Mouse (Mus musculus): ENCODE measurements around the gene Grap. TPM values are rescaled to one million over a fixed set of nuclear protein-coding genes. Genes with fewer than 3 reads are reported as not detected.

Grap gene
- polyA plus RNA-seq, 1 experiment from 2014 or later: 4.7 TPM

GRCm38 (mm10) chr11:61650470-61651265 is 2.4 kb upstream of the Grap start:
- no peak overlapping the region for H3K9ac ChIP-seq (replicated peaks; ENCODE audit: low read depth, low read length)
- H3K27ac ChIP-seq (ENCODE audit: low read depth, low read length): no peak overlapping the region
- H3K36me3 ChIP-seq (ENCODE audit: control insufficient read depth, insufficient read depth, low read length): no peaks in the 10 kb centered on the region
- WGBS: 86% methylated on average over 9 of the region's 9 CpGs
- no peak overlapping the region for H3K4me2 ChIP-seq (ENCODE audit: low read depth, low read length)
- no peaks in the 10 kb centered on the region for H3K27me3 ChIP-seq (ENCODE audit: control insufficient read depth, insufficient read depth, low read length)
- no peak for ATAC-seq (ENCODE audit: low read depth)
- no peaks in the 10 kb centered on the region for H3K9me3 ChIP-seq (ENCODE audit: control insufficient read depth, low read length)
- H3K4me1 ChIP-seq (ENCODE audit: control insufficient read depth, insufficient read depth, low read length): no peaks in the 10 kb centered on the region
- H3K4me3 ChIP-seq (ENCODE audit: low read depth, low read length): no peak overlapping the region

GRCm38 (mm10) chr11:61652216-61652615 is 849 bp upstream of the Grap start:
- H3K27me3 ChIP-seq (ENCODE audit: control insufficient read depth, insufficient read depth, low read length): no peaks in the 10 kb centered on the region
- no peaks in the 10 kb centered on the region for H3K4me1 ChIP-seq (ENCODE audit: control insufficient read depth, insufficient read depth, low read length)
- H3K9me3 ChIP-seq (ENCODE audit: control insufficient read depth, low read length): no peaks in the 10 kb centered on the region
- H3K9ac ChIP-seq (replicated peaks; ENCODE audit: low read depth, low read length): no peak overlapping the region
- no peak overlapping the region for H3K4me3 ChIP-seq (ENCODE audit: low read depth, low read length)
- no peak for ATAC-seq (ENCODE audit: low read depth)
- WGBS: 91% methylated on average over 5 of the region's 5 CpGs
- no peaks in the 10 kb centered on the region for H3K36me3 ChIP-seq (ENCODE audit: control insufficient read depth, insufficient read depth, low read length)
- H3K27ac ChIP-seq (ENCODE audit: low read depth, low read length): no peak overlapping the region
- H3K4me2 ChIP-seq (ENCODE audit: low read depth, low read length): no peak overlapping the region

GRCm38 (mm10) chr11:61653568-61653967 is 503 bp downstream of the Grap start:
- 77% methylated on average over 2 of the region's 2 CpGs for WGBS
- Histone ChIP-seq H3K36me3 (ENCODE audit: control insufficient read depth, insufficient read depth, low read length) (no peaks in the 10 kb centered on the region), H3K4me2 (ENCODE audit: low read depth, low read length) (no peak overlapping the region), H3K9ac (replicated peaks; ENCODE audit: low read depth, low read length) (no peak overlapping the region), H3K4me3 (ENCODE audit: low read depth, low read length) (no peak overlapping the region), H3K9me3 (ENCODE audit: control insufficient read depth, low read length) (no peaks in the 10 kb centered on the region), H3K27ac (ENCODE audit: low read depth, low read length) (no peak overlapping the region), H3K27me3 (ENCODE audit: control insufficient read depth, insufficient read depth, low read length) (no peaks in the 10 kb centered on the region), H3K4me1 (ENCODE audit: control insufficient read depth, insufficient read depth, low read length) (no peaks in the 10 kb centered on the region)
- ATAC-seq (ENCODE audit: low read depth): no peak

- no peak overlapping the region for H3K4me3 ChIP-seq (ENCODE audit: low read depth, low read length)
- H3K27ac ChIP-seq (ENCODE audit: low read depth, low read length): no peak overlapping the region
- no peak overlapping the region for H3K9ac ChIP-seq (replicated peaks; ENCODE audit: low read depth, low read length)
- no peak for ATAC-seq (ENCODE audit: low read depth)
- no peak overlapping the region for H3K4me2 ChIP-seq (ENCODE audit: low read depth, low read length)
- H3K9me3 ChIP-seq (ENCODE audit: control insufficient read depth, low read length): no peaks in the 10 kb centered on the region
- H3K36me3 ChIP-seq (ENCODE audit: control insufficient read depth, insufficient read depth, low read length): no peaks in the 10 kb centered on the region
- 94% methylated on average over 4 of the region's 4 CpGs for WGBS
- no peaks in the 10 kb centered on the region for H3K4me1 ChIP-seq (ENCODE audit: control insufficient read depth, insufficient read depth, low read length)
- no peaks in the 10 kb centered on the region for H3K27me3 ChIP-seq (ENCODE audit: control insufficient read depth, insufficient read depth, low read length)
Measured at GRCm38 (mm10) chr11:61654786-61655311, 1.8 kb downstream of the Grap start.

GRCm38 (mm10) chr11:61655649-61656048 is 2.6 kb downstream of the Grap start:
- H3K9ac ChIP-seq (replicated peaks; ENCODE audit: low read depth, low read length): no peak overlapping the region
- no peaks in the 10 kb centered on the region for H3K4me1 ChIP-seq (ENCODE audit: control insufficient read depth, insufficient read depth, low read length)
- H3K4me3 ChIP-seq (ENCODE audit: low read depth, low read length): no peak overlapping the region
- H3K27ac ChIP-seq (ENCODE audit: low read depth, low read length): no peak overlapping the region
- no peaks in the 10 kb centered on the region for H3K9me3 ChIP-seq (ENCODE audit: control insufficient read depth, low read length)
- H3K27me3 ChIP-seq (ENCODE audit: control insufficient read depth, insufficient read depth, low read length): no peaks in the 10 kb centered on the region
- WGBS: 48% methylated on average over 4 of the region's 4 CpGs
- no peak overlapping the region for H3K4me2 ChIP-seq (ENCODE audit: low read depth, low read length)
- no peak for ATAC-seq (ENCODE audit: low read depth)
- no peaks in the 10 kb centered on the region for H3K36me3 ChIP-seq (ENCODE audit: control insufficient read depth, insufficient read depth, low read length)

GRCm38 (mm10) chr11:61656148-61656850 is 3.2 kb downstream of the Grap start:
- no peak for ATAC-seq (ENCODE audit: low read depth)
- H3K4me2 ChIP-seq (ENCODE audit: low read depth, low read length): no peak overlapping the region
- H3K27ac ChIP-seq (ENCODE audit: low read depth, low read length): no peak overlapping the region
- no peaks in the 10 kb centered on the region for H3K27me3 ChIP-seq (ENCODE audit: control insufficient read depth, insufficient read depth, low read length)
- H3K4me3 ChIP-seq (ENCODE audit: low read depth, low read length): no peak overlapping the region
- H3K36me3 ChIP-seq (ENCODE audit: control insufficient read depth, insufficient read depth, low read length): no peaks in the 10 kb centered on the region
- no peaks in the 10 kb centered on the region for H3K4me1 ChIP-seq (ENCODE audit: control insufficient read depth, insufficient read depth, low read length)
- WGBS: 80% methylated on average over 6 of the region's 6 CpGs
- no peak overlapping the region for H3K9ac ChIP-seq (replicated peaks; ENCODE audit: low read depth, low read length)
- no peaks in the 10 kb centered on the region for H3K9me3 ChIP-seq (ENCODE audit: control insufficient read depth, low read length)

- Histone ChIP-seq H3K4me3 (ENCODE audit: low read depth, low read length) (no peak overlapping the region), H3K4me1 (ENCODE audit: control insufficient read depth, insufficient read depth, low read length) (no peaks in the 10 kb centered on the region), H3K27me3 (ENCODE audit: control insufficient read depth, insufficient read depth, low read length) (no peaks in the 10 kb centered on the region), H3K9ac (replicated peaks; ENCODE audit: low read depth, low read length) (no peak overlapping the region), H3K4me2 (ENCODE audit: low read depth, low read length) (no peak overlapping the region), H3K36me3 (ENCODE audit: control insufficient read depth, insufficient read depth, low read length) (no peaks in the 10 kb centered on the region), H3K9me3 (ENCODE audit: control insufficient read depth, low read length) (no peaks in the 10 kb centered on the region), H3K27ac (ENCODE audit: low read depth, low read length) (no peak overlapping the region)
- no peak for ATAC-seq (ENCODE audit: low read depth)
- 83% methylated on average over 2 of the region's 2 CpGs for WGBS
Measured at GRCm38 (mm10) chr11:61657432-61657831, 4.4 kb downstream of the Grap start.

- Histone ChIP-seq H3K9me3 (ENCODE audit: control insufficient read depth, low read length) (no peaks in the 10 kb centered on the region), H3K4me1 (ENCODE audit: control insufficient read depth, insufficient read depth, low read length) (no peaks in the 10 kb centered on the region), H3K4me2 (ENCODE audit: low read depth, low read length) (no peak overlapping the region), H3K4me3 (ENCODE audit: low read depth, low read length) (no peak overlapping the region), H3K27me3 (ENCODE audit: control insufficient read depth, insufficient read depth, low read length) (no peaks in the 10 kb centered on the region), H3K9ac (replicated peaks; ENCODE audit: low read depth, low read length) (no peak overlapping the region), H3K27ac (ENCODE audit: low read depth, low read length) (no peak overlapping the region), H3K36me3 (ENCODE audit: control insufficient read depth, insufficient read depth, low read length) (no peaks in the 10 kb centered on the region)
- WGBS: 91% methylated on average over 3 of the region's 3 CpGs
- ATAC-seq (ENCODE audit: low read depth): no peak
Measured at GRCm38 (mm10) chr11:61658360-61658922, 5.4 kb downstream of the Grap start.

Data from neural tube, embryonic 14.5 days (tissue).